Mouse (Mus musculus): ENCODE measurements around the gene Tex45.

- TF ChIP-seq GATA1 (IDR thresholded peaks at IDR 0.05; ENCODE audit: low read length): no peak
- no peak for TF ChIP-seq TAL1 (IDR thresholded peaks at IDR 0.05; ENCODE audit: low read length)
Observed at GRCm38 (mm10) chr8:3450670-3451069, 20.0 kb upstream of the Tex45 start.
